Mouse (Mus musculus) kidney, adult 2 months (tissue): ENCODE data around the gene Smc4.

Experiments
- CTCF ChIP-seq: fragments of 200-500 bp; conservative IDR thresholded peaks from 2 replicates; pipeline ENCODE4 v1.5.1; 2011; ENCODE audit warnings: low read depth, mild to moderate bottlenecking, control low read depth, low read length, moderate library complexity, mixed read lengths; ENCODE audit not compliant: insufficient read depth, insufficient read length
- POLR2A ChIP-seq: fragments of 200-500 bp; IDR thresholded peaks from one replicate; pipeline ENCODE4 v1.6.1; 2011; ENCODE audit warnings: low read depth, low read length, control low read depth

DNA sequence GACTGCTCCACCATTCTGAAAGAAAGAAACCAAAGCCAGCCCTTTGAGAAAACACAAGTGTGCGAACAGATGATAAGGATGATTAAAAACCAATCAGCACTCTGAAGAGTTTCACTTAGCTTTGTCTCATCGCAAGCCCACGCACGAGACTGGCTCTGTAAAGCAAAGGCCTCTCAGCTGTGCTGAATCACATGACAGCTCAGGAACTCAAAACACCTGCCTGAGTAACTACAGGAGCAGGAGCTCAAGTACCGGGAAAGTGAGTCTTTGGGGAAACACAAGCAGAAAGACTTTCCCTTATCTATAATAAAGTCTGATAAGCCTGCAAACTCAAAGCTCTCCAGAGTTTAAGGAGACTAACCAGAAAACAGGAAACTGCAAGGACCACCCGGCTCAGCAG lies 37.1 kb upstream of the Smc4 start:
- no peak for TF ChIP-seq CTCF
- no peak for TF ChIP-seq POLR2A
